Mouse (Mus musculus): ENCODE measurements around the gene 4930558C23Rik. TPM values are rescaled to one million over a fixed set of nuclear protein-coding genes. Genes with fewer than 3 reads are reported as not detected.
A peak's percentile ranks its signal among the peaks of the same experiment; 100 is the strongest.
"Not testable (repeated sequence)": the region's sequence is repeated elsewhere in the genome, so short reads cannot be mapped to it uniquely, and the experiment has no call there.

4930558C23Rik gene
- polyA plus RNA-seq, 1 experiment from 2014 or later, result not detected

- H3K27me3 ChIP-seq (ENCODE audit: control insufficient read depth, insufficient read depth, low read length); H3K4me1 ChIP-seq (ENCODE audit: control insufficient read depth, insufficient read depth, low read length); H3K9ac ChIP-seq (ENCODE audit: low read length); H3K27ac ChIP-seq (ENCODE audit: low read length); H3K9me3 ChIP-seq (replicated peaks; ENCODE audit: control insufficient read depth, low read length); ATAC-seq (replicated peaks; ENCODE audit: extremely low read depth, insufficient read depth, low FRiP score): not testable (repeated sequence)
- Histone ChIP-seq H3K36me3 (ENCODE audit: control insufficient read depth, insufficient read depth) (peaks cover 14% of the 10 kb centered on the region), H3K4me3 (ENCODE audit: low read length) (peak overlapping the region; percentile 60), H3K4me2 (ENCODE audit: low read depth, low read length) (peak overlapping the region; percentile 59)
- 16% methylated on average over 6 of the region's 19 CpGs for WGBS
Measured at GRCm38 (mm10) chr3:95355911-95356544, 46.6 kb downstream of the 4930558C23Rik start.

GRCm38 (mm10) chr3:95349491-95349890, 53.1 kb downstream of the 4930558C23Rik start:
- Histone ChIP-seq H3K36me3 (ENCODE audit: control insufficient read depth, insufficient read depth) (peaks cover 59% of the 10 kb centered on the region), H3K9me3 (replicated peaks; ENCODE audit: control insufficient read depth, low read length) (no peaks in the 10 kb centered on the region; the same call in 1 of the 2 replicates), H3K4me2 (ENCODE audit: low read depth, low read length) (no peak overlapping the region), H3K4me3 (ENCODE audit: low read length) (no peak overlapping the region), H3K27ac (ENCODE audit: low read length) (no peak overlapping the region), H3K27me3 (ENCODE audit: control insufficient read depth, insufficient read depth, low read length) (no peaks in the 10 kb centered on the region), H3K9ac (ENCODE audit: low read length) (no peak overlapping the region), H3K4me1 (ENCODE audit: control insufficient read depth, insufficient read depth, low read length) (no peaks in the 10 kb centered on the region)
- no peak for ATAC-seq (replicated peaks; ENCODE audit: extremely low read depth, insufficient read depth, low FRiP score)

- not testable (repeated sequence) for H3K9ac ChIP-seq (ENCODE audit: low read length); H3K4me1 ChIP-seq (ENCODE audit: control insufficient read depth, insufficient read depth, low read length); ATAC-seq (replicated peaks; ENCODE audit: extremely low read depth, insufficient read depth, low FRiP score); H3K9me3 ChIP-seq (replicated peaks; ENCODE audit: control insufficient read depth, low read length); H3K27me3 ChIP-seq (ENCODE audit: control insufficient read depth, insufficient read depth, low read length); H3K4me3 ChIP-seq (ENCODE audit: low read length); H3K4me2 ChIP-seq (ENCODE audit: low read depth, low read length); H3K27ac ChIP-seq (ENCODE audit: low read length)
- H3K36me3 ChIP-seq (ENCODE audit: control insufficient read depth, insufficient read depth), result peaks cover 62% of the 10 kb centered on the region
- WGBS, result 94% methylated on average over 5 of the region's 5 CpGs
Measured at GRCm38 (mm10) chr3:95348343-95348742, 54.3 kb downstream of the 4930558C23Rik start.

GRCm38 (mm10) chr3:95346454-95346853, 56.2 kb downstream of the 4930558C23Rik start:
- H3K27ac ChIP-seq (ENCODE audit: low read length), result no peak overlapping the region
- no peaks in the 10 kb centered on the region for H3K4me1 ChIP-seq (ENCODE audit: control insufficient read depth, insufficient read depth, low read length)
- H3K9me3 ChIP-seq (replicated peaks; ENCODE audit: control insufficient read depth, low read length), result no peaks in the 10 kb centered on the region; the same call in 1 of the 2 replicates
- no peaks in the 10 kb centered on the region for H3K27me3 ChIP-seq (ENCODE audit: control insufficient read depth, insufficient read depth, low read length)
- H3K9ac ChIP-seq (ENCODE audit: low read length), result no peak overlapping the region
- H3K4me2 ChIP-seq (ENCODE audit: low read depth, low read length), result no peak overlapping the region
- H3K4me3 ChIP-seq (ENCODE audit: low read length), result no peak overlapping the region
- 91% methylated on average over 7 of the region's 7 CpGs for WGBS
- ATAC-seq (replicated peaks; ENCODE audit: extremely low read depth, insufficient read depth, low FRiP score), result no peak
- H3K36me3 ChIP-seq (ENCODE audit: control insufficient read depth, insufficient read depth), result peaks cover 59% of the 10 kb centered on the region

- H3K27ac ChIP-seq (ENCODE audit: low read length), result not testable (repeated sequence)
Measured at GRCm38 (mm10) chr3:95343356-95344000, 59.2 kb downstream of the 4930558C23Rik start.

GRCm38 (mm10) chr3:95338251-95338650, 64.4 kb downstream of the 4930558C23Rik start:
- no peaks in the 10 kb centered on the region for H3K27me3 ChIP-seq (ENCODE audit: control insufficient read depth, insufficient read depth, low read length)
- no peaks in the 10 kb centered on the region for H3K4me1 ChIP-seq (ENCODE audit: control insufficient read depth, insufficient read depth, low read length)
- no peak overlapping the region for H3K9ac ChIP-seq (ENCODE audit: low read length)
- no peak for ATAC-seq (replicated peaks; ENCODE audit: extremely low read depth, insufficient read depth, low FRiP score)
- H3K27ac ChIP-seq (ENCODE audit: low read length), result no peak overlapping the region
- WGBS, result 96% methylated on average over 4 of the region's 4 CpGs
- H3K4me3 ChIP-seq (ENCODE audit: low read length), result no peak overlapping the region
- H3K36me3 ChIP-seq (ENCODE audit: control insufficient read depth, insufficient read depth), result peaks cover 70% of the 10 kb centered on the region
- H3K4me2 ChIP-seq (ENCODE audit: low read depth, low read length), result no peak overlapping the region
- no peaks in the 10 kb centered on the region for H3K9me3 ChIP-seq (replicated peaks; ENCODE audit: control insufficient read depth, low read length)

More at GRCm38 (mm10) chr3:95343356-95344000, 59.2 kb downstream of the 4930558C23Rik start:
- H3K9me3 ChIP-seq (replicated peaks; ENCODE audit: control insufficient read depth, low read length); H3K4me2 ChIP-seq (ENCODE audit: low read depth, low read length); ATAC-seq (replicated peaks; ENCODE audit: extremely low read depth, insufficient read depth, low FRiP score); H3K9ac ChIP-seq (ENCODE audit: low read length); H3K4me3 ChIP-seq (ENCODE audit: low read length); H3K4me1 ChIP-seq (ENCODE audit: control insufficient read depth, insufficient read depth, low read length); H3K27me3 ChIP-seq (ENCODE audit: control insufficient read depth, insufficient read depth, low read length): not testable (repeated sequence)
- peaks cover 68% of the 10 kb centered on the region for H3K36me3 ChIP-seq (ENCODE audit: control insufficient read depth, insufficient read depth)
- WGBS, result 95% methylated on average over 9 of the region's 9 CpGs

GRCm38 (mm10) chr3:95337345-95337744, 65.3 kb downstream of the 4930558C23Rik start:
- no peaks in the 10 kb centered on the region for H3K4me1 ChIP-seq (ENCODE audit: control insufficient read depth, insufficient read depth, low read length)
- peaks cover 73% of the 10 kb centered on the region for H3K36me3 ChIP-seq (ENCODE audit: control insufficient read depth, insufficient read depth)
- H3K27ac ChIP-seq (ENCODE audit: low read length), result no peak overlapping the region
- no peaks in the 10 kb centered on the region for H3K9me3 ChIP-seq (replicated peaks; ENCODE audit: control insufficient read depth, low read length)
- no peak overlapping the region for H3K4me2 ChIP-seq (ENCODE audit: low read depth, low read length)
- no peaks in the 10 kb centered on the region for H3K27me3 ChIP-seq (ENCODE audit: control insufficient read depth, insufficient read depth, low read length)
- ATAC-seq (replicated peaks; ENCODE audit: extremely low read depth, insufficient read depth, low FRiP score), result no peak
- no peak overlapping the region for H3K9ac ChIP-seq (ENCODE audit: low read length)
- no peak overlapping the region for H3K4me3 ChIP-seq (ENCODE audit: low read length)
- WGBS, result 92% methylated on average over 4 of the region's 4 CpGs

Other genes starting within 250 kb of the 4930558C23Rik start
- gene Sema6c, start 242.4 kb downstream of the 4930558C23Rik start, polyA plus RNA-seq (2015; fragmentation: Nextera tagmentation; extraction: Ambion mirVana), result 1.5 and 2.7 TPM in 2 replicates
- gene Gabpb2, start 184.9 kb downstream of the 4930558C23Rik start, polyA plus RNA-seq (2015; fragmentation: Nextera tagmentation; extraction: Ambion mirVana), result 6.3 and 6.6 TPM in 2 replicates
- gene Cdc42se1, start 174.1 kb downstream of the 4930558C23Rik start, polyA plus RNA-seq (2015; fragmentation: Nextera tagmentation; extraction: Ambion mirVana), result 57.8 and 59.3 TPM in 2 replicates
- 9.8 and 11.5 TPM in 2 replicates for gene Mllt11, start 170.7 kb downstream of the 4930558C23Rik start, polyA plus RNA-seq (2015; fragmentation: Nextera tagmentation; extraction: Ambion mirVana)
- 0.50 and 0.51 TPM in 2 replicates for gene Gm128, start 161.2 kb downstream of the 4930558C23Rik start, polyA plus RNA-seq (2015; fragmentation: Nextera tagmentation; extraction: Ambion mirVana)
- gene Bnipl, start 151.6 kb downstream of the 4930558C23Rik start, polyA plus RNA-seq (2015; fragmentation: Nextera tagmentation; extraction: Ambion mirVana), result 0.22 and 0.37 TPM in 2 replicates
- gene Mindy1, start 121.5 kb downstream of the 4930558C23Rik start, polyA plus RNA-seq (2015; fragmentation: Nextera tagmentation; extraction: Ambion mirVana), result 24.7 and 28.2 TPM in 2 replicates
- gene Prune1, start 120.8 kb downstream of the 4930558C23Rik start, polyA plus RNA-seq (2015; fragmentation: Nextera tagmentation; extraction: Ambion mirVana), result 28.1 and 31.4 TPM in 2 replicates
- 0.60 and 0.79 TPM in 2 replicates for gene Anxa9, start 95.7 kb downstream of the 4930558C23Rik start, polyA plus RNA-seq (2015; fragmentation: Nextera tagmentation; extraction: Ambion mirVana)
- 139 and 145 TPM in 2 replicates for gene Cers2, start 88.0 kb downstream of the 4930558C23Rik start, polyA plus RNA-seq (2015; fragmentation: Nextera tagmentation; extraction: Ambion mirVana)
- gene Setdb1, start 45.6 kb downstream of the 4930558C23Rik start, polyA plus RNA-seq (2015; fragmentation: Nextera tagmentation; extraction: Ambion mirVana), result 20.1 and 21.5 TPM in 2 replicates
- 30.6 and 32.1 TPM in 2 replicates for gene Arnt, start 31.5 kb upstream of the 4930558C23Rik start, polyA plus RNA-seq (2015; fragmentation: Nextera tagmentation; extraction: Ambion mirVana)
- 17.4 and 18.4 TPM in 2 replicates for gene Ctsk, start 96.4 kb upstream of the 4930558C23Rik start, polyA plus RNA-seq (2015; fragmentation: Nextera tagmentation; extraction: Ambion mirVana)
- gene Ctss, start 123.9 kb upstream of the 4930558C23Rik start, polyA plus RNA-seq (2015; fragmentation: Nextera tagmentation; extraction: Ambion mirVana), result 18.8 and 22.8 TPM in 2 replicates
- not detected in 2 replicates for gene Hormad1, start 156.8 kb upstream of the 4930558C23Rik start, polyA plus RNA-seq (2015; fragmentation: Nextera tagmentation; extraction: Ambion mirVana)
- 25.7 and 27.9 TPM in 2 replicates for gene Golph3l, start 186.1 kb upstream of the 4930558C23Rik start, polyA plus RNA-seq (2015; fragmentation: Nextera tagmentation; extraction: Ambion mirVana)
- 51.1 and 53.0 TPM in 2 replicates for gene Ensa, start 222.2 kb upstream of the 4930558C23Rik start, polyA plus RNA-seq (2015; fragmentation: Nextera tagmentation; extraction: Ambion mirVana)